Mouse (Mus musculus): ENCODE data around the gene Limch1.

Limch1 gene

GRCm38 (mm10) chr5:66745390-66745995 is at the start of gene Limch1:
Gene Limch1 (plus strand): TSS chr5:66745827.
- no peak for DNase-seq

GRCm38 (mm10) chr5:66697119-66697518 is 48.5 kb upstream of the Limch1 start:
- DNase-seq = peak; percentile 20

GRCm38 (mm10) chr5:66699911-66700310 is 45.7 kb upstream of the Limch1 start:
- no peak for DNase-seq

- DNase-seq = no peak
These were observed 43.7 kb upstream of the Limch1 start for GRCm38 (mm10) chr5:66701951-66702350.

- no peak for DNase-seq
These were observed 42.2 kb upstream of the Limch1 start for GRCm38 (mm10) chr5:66703317-66704004.

- DNase-seq = no peak
These were observed 37.8 kb upstream of the Limch1 start for GRCm38 (mm10) chr5:66707859-66708258.

- DNase-seq = no peak
These were observed 35.1 kb upstream of the Limch1 start for GRCm38 (mm10) chr5:66710445-66711019.

- DNase-seq = no peak
These were observed 32.8 kb upstream of the Limch1 start for GRCm38 (mm10) chr5:66712801-66713200.

GRCm38 (mm10) chr5:66715498-66715931 is 30.1 kb upstream of the Limch1 start:
- no peak for DNase-seq

GRCm38 (mm10) chr5:66717931-66718330 is 27.7 kb upstream of the Limch1 start:
- DNase-seq = no peak

GRCm38 (mm10) chr5:66718413-66718812 is 27.2 kb upstream of the Limch1 start:
- DNase-seq = no peak

GRCm38 (mm10) chr5:66718880-66719279 is 26.7 kb upstream of the Limch1 start:
- no peak for DNase-seq

- DNase-seq = no peak
These were observed 24.7 kb upstream of the Limch1 start for GRCm38 (mm10) chr5:66720921-66721320.

GRCm38 (mm10) chr5:66722586-66722985 is 23.0 kb upstream of the Limch1 start:
- no peak for DNase-seq

- DNase-seq = no peak
These were observed 22.6 kb upstream of the Limch1 start for GRCm38 (mm10) chr5:66723037-66723436.

GRCm38 (mm10) chr5:66723626-66724025 is 22.0 kb upstream of the Limch1 start:
- DNase-seq = no peak

GRCm38 (mm10) chr5:66729306-66729705 is 16.3 kb upstream of the Limch1 start:
- DNase-seq = no peak

- no peak for DNase-seq
These were observed 14.9 kb upstream of the Limch1 start for GRCm38 (mm10) chr5:66730621-66731301.

- DNase-seq = no peak
These were observed 14.3 kb upstream of the Limch1 start for GRCm38 (mm10) chr5:66731302-66731697.

GRCm38 (mm10) chr5:66733556-66733955 is 12.1 kb upstream of the Limch1 start:
- no peak for DNase-seq

- DNase-seq = no peak
These were observed 6.3 kb upstream of the Limch1 start for GRCm38 (mm10) chr5:66739376-66739775.

GRCm38 (mm10) chr5:66745996-66746681 is 512 bp downstream of the Limch1 start:
- no peak for DNase-seq

- no peak for DNase-seq
These were observed 1.1 kb downstream of the Limch1 start for GRCm38 (mm10) chr5:66746761-66747160.

Data from thymus, postnatal 25 days (tissue).